Mouse (Mus musculus) macrophage (primary cell): ENCODE measurements around the gene Lpp. TPM values are rescaled to one million over a fixed set of nuclear protein-coding genes. Genes with fewer than 3 reads are reported as not detected.

ENCODE experiments used
- H3K27ac ChIP-seq: fragments of 350-480 bp; formaldehyde crosslinking; 2 replicates; pipeline ENCODE4 v1.9.0; 2021
- H3K36me3 ChIP-seq: fragments of 350-480 bp; formaldehyde crosslinking; 2 replicates; pipeline ENCODE4 v1.9.0; 2021; ENCODE audit errors: inconsistent target
- H3K4me3 ChIP-seq: fragments of 350-480 bp; formaldehyde crosslinking; 2 replicates; pipeline ENCODE4 v1.9.0; 2021; ENCODE audit errors: inconsistent target
- H3K79me2 ChIP-seq: fragments of 350-480 bp; formaldehyde crosslinking; 2 replicates; pipeline ENCODE4 v1.9.0; 2021; ENCODE audit errors: inconsistent target
- WGBS: methylation state at CpG from one replicate; pipeline ENCODE4 v1.1.7; 2026; ENCODE audit warnings: inconsistent platforms; ENCODE audit not compliant: missing documents; 5-methylcytosine and 5-hydroxymethylcytosine counted together
- polyA plus RNA-seq: library from polyadenylated mRNA; stranded (reverse); fragments of 250-400 nt; gene quantifications from 3 replicates; pipeline ENCODE4 v1.2.4, GENCODE M21; 2018; ENCODE audit warnings: inconsistent platforms

Gene Lpp
- polyA plus RNA-seq, 1 experiment from 2014 or later: 15.6 TPM

DNA sequence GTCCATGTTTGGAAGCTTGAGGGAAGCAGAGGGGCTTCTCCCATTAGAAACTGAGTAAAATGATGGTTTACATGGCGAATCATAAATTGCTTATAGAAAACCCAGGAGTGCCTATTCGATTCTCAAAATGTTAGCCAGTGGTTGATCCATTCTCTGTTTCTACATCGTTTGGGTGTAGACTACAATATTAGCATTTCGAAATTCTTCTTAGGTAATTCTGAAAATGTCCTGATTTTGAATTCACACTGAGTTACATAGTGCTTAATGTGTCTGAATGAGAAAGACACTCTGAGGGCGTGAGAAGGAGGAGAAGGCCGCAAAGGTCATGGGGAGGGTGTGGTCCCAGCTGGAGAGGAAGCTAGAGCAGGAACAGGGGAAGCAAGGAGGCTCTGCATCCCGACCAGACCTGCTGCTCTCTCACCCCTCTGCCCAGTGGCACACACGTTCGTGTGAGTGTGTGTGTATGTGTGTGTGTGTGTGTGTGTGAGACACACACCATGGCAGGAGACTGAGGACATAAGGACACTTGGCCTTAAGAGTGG lies 124.3 kb downstream of the Lpp start:
- 75% methylated on average over 7 of the region's 9 CpGs for WGBS
- H3K36me3 ChIP-seq: no peaks in the 10 kb centered on the region
- no peaks in the 10 kb centered on the region for H3K79me2 ChIP-seq
- no peak overlapping the region for H3K27ac ChIP-seq
- H3K4me3 ChIP-seq: no peak overlapping the region

GRCm38 (mm10) chr16:24518785-24519184 lies 125.5 kb downstream of the Lpp start:
- Histone ChIP-seq H3K27ac (no peak overlapping the region), H3K36me3 (no peaks in the 10 kb centered on the region), H3K79me2 (no peaks in the 10 kb centered on the region), H3K4me3 (no peak overlapping the region)
- 54% methylated on average over 7 of the region's 7 CpGs for WGBS

- no peaks in the 10 kb centered on the region for H3K36me3 ChIP-seq
- no peaks in the 10 kb centered on the region for H3K79me2 ChIP-seq
- 87% methylated on average over 7 of the region's 7 CpGs for WGBS
- H3K4me3 ChIP-seq: no peak overlapping the region
- no peak overlapping the region for H3K27ac ChIP-seq
These were observed 133.9 kb downstream of the Lpp start for GRCm38 (mm10) chr16:24527219-24527618.

- 100% methylated on average over 2 of the region's 2 CpGs for WGBS
- no peak overlapping the region for H3K27ac ChIP-seq
- H3K36me3 ChIP-seq: no peaks in the 10 kb centered on the region
- no peak overlapping the region for H3K4me3 ChIP-seq
- no peaks in the 10 kb centered on the region for H3K79me2 ChIP-seq
These were observed 138.4 kb downstream of the Lpp start for GRCm38 (mm10) chr16:24531681-24532080.

DNA sequence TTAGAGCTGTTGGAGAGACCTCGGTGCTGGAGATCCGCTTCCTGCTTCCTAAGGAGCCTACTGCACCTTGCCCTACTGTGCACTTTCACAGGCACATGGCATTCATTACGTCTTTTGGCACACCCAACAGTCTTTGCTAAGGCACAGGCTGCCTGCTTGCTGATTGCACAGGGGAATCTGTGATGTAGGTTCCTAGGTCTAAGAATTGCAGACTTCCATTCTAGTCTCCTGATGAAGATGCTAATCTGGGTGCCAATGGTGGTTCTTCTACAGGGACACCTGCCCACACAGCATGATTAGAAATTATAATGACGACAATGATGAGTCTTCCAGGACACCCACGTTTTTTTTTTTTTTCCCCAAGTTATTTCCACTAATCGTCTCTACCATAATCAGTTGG lies 141.9 kb downstream of the Lpp start:
- no peak overlapping the region for H3K4me3 ChIP-seq
- WGBS: 95% methylated on average over 4 of the region's 6 CpGs

DNA sequence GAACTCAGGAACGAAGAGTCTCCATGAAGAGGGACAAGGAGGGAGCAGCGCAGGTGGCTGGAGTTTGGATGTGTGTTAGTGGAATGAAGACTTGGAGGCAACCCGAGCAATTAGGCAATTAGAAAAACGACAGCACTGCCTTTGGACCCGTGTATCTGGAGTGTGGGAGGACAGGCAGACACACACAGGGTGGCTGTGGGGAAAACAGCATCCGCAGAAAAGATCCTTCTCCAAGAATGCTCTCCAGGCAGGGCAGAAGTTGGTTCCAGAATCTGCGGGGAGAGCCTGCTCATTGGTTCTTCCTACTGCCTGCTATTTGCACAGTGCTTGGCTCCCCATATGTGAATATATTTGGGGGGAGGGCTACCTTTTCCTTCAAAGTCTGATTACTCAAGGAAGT lies 143.0 kb downstream of the Lpp start:
- Histone ChIP-seq H3K79me2 (no peaks in the 10 kb centered on the region), H3K4me3 (no peak overlapping the region), H3K36me3 (no peaks in the 10 kb centered on the region), H3K27ac (no peak overlapping the region)
- WGBS: 90% methylated on average over 7 of the region's 7 CpGs

More for the DNA sequence above, 141.9 kb downstream of the Lpp start:
- H3K79me2 ChIP-seq: no peaks in the 10 kb centered on the region
- H3K27ac ChIP-seq: no peak overlapping the region
- H3K36me3 ChIP-seq: no peaks in the 10 kb centered on the region

- H3K36me3 ChIP-seq: no peaks in the 10 kb centered on the region
- WGBS: 82% methylated on average over 4 of the region's 4 CpGs
- no peak overlapping the region for H3K4me3 ChIP-seq
- no peaks in the 10 kb centered on the region for H3K79me2 ChIP-seq
- H3K27ac ChIP-seq: no peak overlapping the region
These were observed 145.7 kb downstream of the Lpp start for GRCm38 (mm10) chr16:24539003-24539402.

GRCm38 (mm10) chr16:24542864-24543263 lies 149.6 kb downstream of the Lpp start:
- WGBS: 91% methylated on average over 7 of the region's 7 CpGs
- H3K27ac ChIP-seq: no peak overlapping the region
- no peak overlapping the region for H3K4me3 ChIP-seq
- no peaks in the 10 kb centered on the region for H3K36me3 ChIP-seq
- no peaks in the 10 kb centered on the region for H3K79me2 ChIP-seq

- H3K36me3 ChIP-seq: no peaks in the 10 kb centered on the region
- H3K79me2 ChIP-seq: no peaks in the 10 kb centered on the region
- H3K4me3 ChIP-seq: no peak overlapping the region
- 95% methylated on average over 4 of the region's 5 CpGs for WGBS
- H3K27ac ChIP-seq: no peak overlapping the region
These were observed 152.1 kb downstream of the Lpp start for GRCm38 (mm10) chr16:24545366-24545765.

GRCm38 (mm10) chr16:24558458-24558857 lies 165.2 kb downstream of the Lpp start:
- no peaks in the 10 kb centered on the region for H3K79me2 ChIP-seq
- H3K27ac ChIP-seq: no peak overlapping the region
- WGBS: 99% methylated on average over 4 of the region's 4 CpGs
- H3K4me3 ChIP-seq: no peak overlapping the region
- H3K36me3 ChIP-seq: no peaks in the 10 kb centered on the region

DNA sequence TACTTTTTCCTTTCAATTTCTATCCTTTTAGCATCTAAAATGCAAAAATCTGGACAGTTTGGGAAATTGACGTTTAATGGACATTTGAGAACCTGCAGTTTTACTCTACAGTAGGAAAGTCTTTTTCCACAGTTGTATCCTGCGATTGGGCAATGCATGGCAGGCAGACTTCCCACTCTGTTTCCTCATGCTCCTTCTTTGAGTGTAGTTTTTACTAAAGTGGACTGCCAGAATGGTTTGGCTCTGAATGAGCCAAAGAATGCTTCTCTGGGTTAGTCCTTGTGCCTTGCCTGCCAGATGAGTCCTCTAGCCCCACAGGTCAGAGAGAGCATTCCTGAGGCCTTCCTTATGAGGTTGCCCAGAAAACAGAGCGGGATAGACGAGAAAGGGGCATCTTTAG lies 166.5 kb downstream of the Lpp start:
- no peak overlapping the region for H3K27ac ChIP-seq
- no peaks in the 10 kb centered on the region for H3K36me3 ChIP-seq
- H3K4me3 ChIP-seq: no peak overlapping the region
- H3K79me2 ChIP-seq: no peaks in the 10 kb centered on the region
- WGBS: 98% methylated on average over 4 of the region's 4 CpGs

- H3K4me3 ChIP-seq: no peak overlapping the region
- no peaks in the 10 kb centered on the region for H3K36me3 ChIP-seq
- WGBS: 86% methylated on average over 2 of the region's 2 CpGs
- no peaks in the 10 kb centered on the region for H3K79me2 ChIP-seq
- H3K27ac ChIP-seq: no peak overlapping the region
These were observed 167.7 kb downstream of the Lpp start for GRCm38 (mm10) chr16:24560998-24561397.

DNA sequence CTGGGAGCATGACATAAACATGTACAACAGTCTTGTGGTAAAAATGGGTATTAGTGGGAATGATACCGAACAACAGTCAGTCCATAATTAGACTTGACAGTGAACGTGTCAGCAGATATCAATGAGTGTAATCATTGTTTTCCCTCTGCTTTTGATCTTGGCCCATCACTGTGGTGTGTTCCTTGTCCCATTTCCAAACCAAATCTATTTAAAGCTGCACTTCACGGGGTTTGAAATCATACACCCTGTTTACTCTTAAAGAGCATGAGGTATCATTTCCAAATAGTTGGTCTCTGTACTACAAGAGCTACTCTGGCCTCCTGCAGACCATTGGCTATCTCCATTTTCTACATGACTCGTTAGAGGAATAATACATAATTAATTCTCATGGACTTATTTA lies 168.3 kb downstream of the Lpp start:
- Histone ChIP-seq H3K4me3 (no peak overlapping the region), H3K36me3 (no peaks in the 10 kb centered on the region), H3K27ac (no peak overlapping the region), H3K79me2 (no peaks in the 10 kb centered on the region)
- 97% methylated on average over 4 of the region's 4 CpGs for WGBS

DNA sequence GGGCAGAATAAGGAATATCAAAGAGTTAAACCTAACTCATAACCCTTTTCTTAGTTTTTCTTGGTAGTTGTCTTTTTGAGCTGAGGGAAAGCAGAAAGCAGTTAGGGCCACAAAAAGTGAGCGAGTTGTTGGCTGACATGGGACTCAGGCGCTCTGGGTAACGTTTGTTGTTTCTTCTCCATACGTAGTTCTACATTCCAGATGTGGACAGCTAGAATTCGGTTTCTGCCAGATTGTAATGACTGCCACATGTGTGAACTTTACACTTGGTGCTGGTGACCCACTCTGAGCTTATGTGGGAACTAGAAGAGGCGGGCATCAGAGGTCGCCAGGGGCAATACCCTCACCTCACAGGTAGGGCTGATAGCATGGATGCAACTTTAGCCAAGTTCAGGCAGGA lies 172.0 kb downstream of the Lpp start:
- H3K27ac ChIP-seq: no peak overlapping the region
- 97% methylated on average over 7 of the region's 7 CpGs for WGBS

DNA sequence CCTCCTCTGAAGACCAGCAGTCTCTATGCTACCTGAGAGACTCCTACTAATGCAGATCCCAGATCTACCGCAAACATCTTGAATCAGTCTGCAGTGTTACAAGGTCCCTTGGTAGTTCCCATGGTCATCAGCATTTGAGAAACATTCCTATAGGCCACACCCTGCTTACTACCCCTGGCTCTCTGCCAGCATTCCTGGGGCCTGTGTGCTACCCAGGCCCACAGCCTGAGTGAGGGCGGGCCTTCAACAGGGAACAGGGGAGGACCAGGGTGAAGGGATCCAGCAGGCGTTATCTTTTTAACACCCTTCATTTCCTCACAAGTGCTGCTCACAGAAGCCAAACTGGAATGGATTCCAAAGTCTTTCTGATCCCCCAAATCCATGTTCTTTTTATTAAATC lies 173.0 kb downstream of the Lpp start:
- H3K36me3 ChIP-seq: no peaks in the 10 kb centered on the region
- H3K27ac ChIP-seq: no peak overlapping the region
- no peaks in the 10 kb centered on the region for H3K79me2 ChIP-seq
- H3K4me3 ChIP-seq: no peak overlapping the region
- 89% methylated on average over 3 of the region's 3 CpGs for WGBS

More for the DNA sequence above, 172.0 kb downstream of the Lpp start:
- H3K4me3 ChIP-seq: no peak overlapping the region
- no peaks in the 10 kb centered on the region for H3K36me3 ChIP-seq
- H3K79me2 ChIP-seq: no peaks in the 10 kb centered on the region

GRCm38 (mm10) chr16:24567562-24567961 lies 174.3 kb downstream of the Lpp start:
- Histone ChIP-seq H3K27ac (no peak overlapping the region), H3K36me3 (no peaks in the 10 kb centered on the region), H3K79me2 (no peaks in the 10 kb centered on the region), H3K4me3 (no peak overlapping the region)
- 91% methylated on average over 3 of the region's 3 CpGs for WGBS
